15 mouse cellular contexts compared by ENCODE assay signal in genomic region chr9:21437577-21437976, GRCm38 (mm10). TPM values are rescaled to one million over a fixed set of nuclear protein-coding genes. Genes with fewer than 3 reads are reported as not detected.
DNase-seq lines count a peak whose midpoint lies in the region; ATAC-seq lines count a peak whose summit lies in the region.
"Had no signal": no experiment of that assay in that cellular context is flagged by ENCODE, and none has a peak within 500 bp of the region (broad histone marks: within the 10 kb centered on the region; RNA-seq: fewer than 3 reads in every experiment).

No protein-coding gene starts in this region.

- WGBS in heart, embryonic 10.5 days: 91% methylated on average over 6 of the region's 6 CpGs
- 87% methylated on average over 6 of the region's 6 CpGs for WGBS in limb, embryonic 12.5 days
- 93% methylated on average over 6 of the region's 6 CpGs for WGBS in limb, embryonic 10.5 days
- WGBS in limb, embryonic 13.5 days: 92% methylated on average over 6 of the region's 6 CpGs

- no peaks in the 10 kb centered on the region for H3K9me3 ChIP-seq in heart, embryonic 10.5 days
- H3K9me3 ChIP-seq in limb, embryonic 12.5 days: no peaks in the 10 kb centered on the region
- H3K9me3 ChIP-seq in limb, embryonic 10.5 days (replicated peaks): no peaks in the 10 kb centered on the region
- no peaks in the 10 kb centered on the region for H3K9me3 ChIP-seq in limb, embryonic 13.5 days
- H3K9me3 ChIP-seq: kidney, embryonic 15.5 days; midbrain, embryonic 13.5 days had no signal

- H3K27me3 ChIP-seq in heart, embryonic 10.5 days (ENCODE audit: insufficient read depth, poor library complexity, severe bottlenecking): no peaks in the 10 kb centered on the region
- H3K27me3 ChIP-seq in limb, embryonic 12.5 days: no peaks in the 10 kb centered on the region; the same call in 1 of the 2 replicates
- H3K27me3 ChIP-seq in limb, embryonic 10.5 days (ENCODE audit: low read depth, poor library complexity, severe bottlenecking): no peaks in the 10 kb centered on the region
- no peaks in the 10 kb centered on the region for H3K27me3 ChIP-seq in limb, embryonic 13.5 days
- H3K27me3 ChIP-seq: kidney, embryonic 15.5 days; midbrain, embryonic 13.5 days had no signal

- H3K4me1 ChIP-seq in heart, embryonic 10.5 days: peaks cover 60% of the 10 kb centered on the region
- peaks cover 7% of the 10 kb centered on the region; the same call in 1 of the 2 replicates for H3K4me1 ChIP-seq in limb, embryonic 12.5 days (replicated peaks)
- no peaks in the 10 kb centered on the region; the same call in 1 of the 2 replicates for H3K4me1 ChIP-seq in limb, embryonic 10.5 days
- H3K4me1 ChIP-seq in limb, embryonic 13.5 days: peaks cover 11% of the 10 kb centered on the region

- no peak overlapping the region for H3K9ac ChIP-seq in limb, embryonic 12.5 days (replicated peaks)
- no peak overlapping the region for H3K9ac ChIP-seq in limb, embryonic 13.5 days
- H3K9ac ChIP-seq: kidney, embryonic 15.5 days; midbrain, embryonic 13.5 days had no signal

- no peak overlapping the region for H3K4me3 ChIP-seq in heart, embryonic 10.5 days
- no peak overlapping the region for H3K4me3 ChIP-seq in limb, embryonic 12.5 days (replicated peaks)
- H3K4me3 ChIP-seq in limb, embryonic 10.5 days: no peak overlapping the region
- H3K4me3 ChIP-seq in limb, embryonic 13.5 days: no peak overlapping the region
- H3K4me3 ChIP-seq: kidney, embryonic 15.5 days; midbrain, embryonic 13.5 days had no signal

- no peak for ATAC-seq in limb, embryonic 12.5 days (ENCODE audit: insufficient number of reproducible peaks, insufficient read depth, low FRiP score, low TSS enrichment, low read depth)
- ATAC-seq in limb, embryonic 13.5 days (ENCODE audit: low FRiP score, low read depth): no peak
- ATAC-seq: midbrain, embryonic 13.5 days had no signal

- DNase-seq in heart, embryonic 10.5 days (ENCODE audit: low spot score): no peak
- DNase-seq in heart, postnatal 36 days: no peak
- no peak for DNase-seq in limb, embryonic 10.5 days (ENCODE audit: low spot score)
- peak; percentile 49 for DNase-seq in 416B (ENCODE audit: low read depth)
- DNase-seq in cerebellum, postnatal 14 days: no peak
- DNase-seq in right cerebral cortex, postnatal 4 days: no peak
- DNase-seq: adrenal gland, postnatal 10 days; B cell, adult 2 months; cerebellum, adult 8-10 months; right cerebral cortex, postnatal 14 days; thymus, postnatal 25 days had no signal

- intact Hi-C loops in heart, postnatal 36 days (cut with DNase I): no loop called here

- peak overlapping the region; percentile 67; the same call in 1 of the 2 replicates for H3K27ac ChIP-seq in heart, embryonic 10.5 days
- H3K27ac ChIP-seq in limb, embryonic 12.5 days: peak overlapping the region; percentile 25; the same call in 1 of the 2 replicates
- H3K27ac ChIP-seq in limb, embryonic 10.5 days: no peak overlapping the region
- H3K27ac ChIP-seq in limb, embryonic 13.5 days: peak overlapping the region; percentile 67
- H3K27ac ChIP-seq: kidney, embryonic 15.5 days; midbrain, embryonic 13.5 days had no signal

- 0 out of 2 replicates have a peak, but pooled peaks cover 2% of the 10 kb centered on the region for H3K36me3 ChIP-seq in heart, embryonic 10.5 days
- no peaks in the 10 kb centered on the region for H3K36me3 ChIP-seq in limb, embryonic 12.5 days
- no peaks in the 10 kb centered on the region for H3K36me3 ChIP-seq in limb, embryonic 10.5 days
- H3K36me3 ChIP-seq in limb, embryonic 13.5 days: no peaks in the 10 kb centered on the region
- H3K36me3 ChIP-seq: kidney, embryonic 15.5 days; midbrain, embryonic 13.5 days had no signal

- H3K4me2 ChIP-seq in limb, embryonic 12.5 days: no peak overlapping the region
- no peak overlapping the region for H3K4me2 ChIP-seq in limb, embryonic 13.5 days (replicated peaks)
- H3K4me2 ChIP-seq: kidney, embryonic 15.5 days; midbrain, embryonic 13.5 days had no signal

RNA-seq across cellular contexts. Expression of gene Dnm2, which starts 12.9 kb away (rescaled TPM):
- 81.6 and 92.1 TPM in 2 replicates for polyA plus RNA-seq in heart, embryonic 10.5 days (2016; fragmentation: Nextera tagmentation; extraction: Ambion mirVana)
- total RNA-seq in heart, postnatal 36 days (2021): 10 to 100 TPM; 63.9 to 72.4 TPM
- polyA plus RNA-seq in limb, embryonic 12.5 days (2016; fragmentation: Nextera tagmentation; extraction: Ambion mirVana): 76.6 and 78.4 TPM in 2 replicates
- 71.7 and 79.7 TPM in 2 replicates for polyA plus RNA-seq in limb, embryonic 10.5 days (2016; fragmentation: Nextera tagmentation; extraction: Ambion mirVana)
- polyA plus RNA-seq in limb, embryonic 13.5 days (2015; fragmentation: Nextera tagmentation; extraction: Ambion mirVana): 72.5 and 77.0 TPM in 2 replicates

RNA-seq across cellular contexts. Expression of gene Qtrt1, which starts 25.9 kb away (rescaled TPM):
- 38.9 and 51.3 TPM in 2 replicates for polyA plus RNA-seq in heart, embryonic 10.5 days (2016; fragmentation: Nextera tagmentation; extraction: Ambion mirVana)
- total RNA-seq in heart, postnatal 36 days (2021): 1 to 10 TPM; 8.0 to 9.5 TPM
- 46.4 and 48.4 TPM in 2 replicates for polyA plus RNA-seq in limb, embryonic 12.5 days (2016; fragmentation: Nextera tagmentation; extraction: Ambion mirVana)
- polyA plus RNA-seq in limb, embryonic 10.5 days (2016; fragmentation: Nextera tagmentation; extraction: Ambion mirVana): 66.2 and 79.0 TPM in 2 replicates
- polyA plus RNA-seq in limb, embryonic 13.5 days (2015; fragmentation: Nextera tagmentation; extraction: Ambion mirVana): 49.5 and 52.2 TPM in 2 replicates
